Mouse (Mus musculus) left cerebral cortex, adult 8-10 months (tissue): ENCODE results near the gene Olfr307. TPM values are rescaled to one million over a fixed set of nuclear protein-coding genes. Genes with fewer than 3 reads are reported as not detected.
"Not testable (repeated sequence)": the region's sequence is repeated elsewhere in the genome, so short reads cannot be mapped to it uniquely, and the experiment has no call there.

Experiments used
- DNase-seq, 2 experiments: peaks; one replicate each; pipeline ENCODE4 v3.0.0; 2022; ENCODE audit warnings: low spot score in 2 of 2
- microRNA-seq, 2 experiments: library from miRNA; unstranded; fragments of <30 nt; microRNA quantifications; one replicate each; pipeline ENCODE4 v1.2.0; 2022
- total RNA-seq, 4 experiments: library from RNA; stranded (reverse); gene quantifications; 2 replicates each; pipeline ENCODE4 v1.2.4; 2022

The Olfr307 gene
- not detected for total RNA-seq

DNA sequence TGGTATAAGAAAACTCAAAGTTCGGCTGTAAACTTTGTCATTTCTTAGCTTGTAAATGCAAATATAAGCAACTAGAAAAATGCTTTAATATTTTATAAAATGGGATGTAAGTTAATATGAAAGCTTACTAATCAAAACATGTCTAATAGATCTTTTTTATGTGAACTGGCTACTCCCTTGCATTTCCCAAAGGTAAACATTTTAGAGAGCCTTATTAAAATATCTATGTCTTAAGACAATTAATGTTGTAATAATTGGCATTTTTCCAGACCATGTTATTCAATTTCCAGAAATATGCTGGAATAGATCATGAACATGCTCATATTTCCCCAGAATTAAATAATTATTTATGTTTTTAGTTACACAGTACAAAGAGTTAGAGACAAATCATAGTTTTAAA lies at the start of gene Olfr307:
TSS of gene Olfr307 (minus strand) at position 101 of the 400 bp plus-strand sequence.
- DNase-seq, result no peak

DNA sequence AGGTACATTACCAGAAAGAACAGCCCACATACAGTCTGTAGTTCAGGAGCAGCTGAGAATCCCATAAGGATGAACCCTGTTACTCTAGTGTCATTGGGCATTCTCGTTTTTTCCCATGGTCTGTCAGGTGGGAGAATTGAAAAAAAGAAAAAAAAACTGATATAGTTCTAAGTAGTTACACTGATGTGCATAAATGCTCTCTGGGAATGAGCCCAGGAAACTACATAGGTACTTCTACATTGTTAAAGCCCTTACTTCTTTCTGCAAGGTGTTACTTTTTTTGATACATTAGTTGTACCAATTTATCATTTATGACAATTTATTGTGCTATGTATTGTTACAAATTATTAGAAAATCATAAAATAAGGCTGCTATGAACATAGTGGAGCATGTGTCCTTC lies 49.2 kb upstream of the Olfr307 start, which contains the start of gene Olfr304:
TSS of gene Olfr304 (minus strand) at position 101 of the 400 bp plus-strand sequence.
- no peak for DNase-seq

DNA sequence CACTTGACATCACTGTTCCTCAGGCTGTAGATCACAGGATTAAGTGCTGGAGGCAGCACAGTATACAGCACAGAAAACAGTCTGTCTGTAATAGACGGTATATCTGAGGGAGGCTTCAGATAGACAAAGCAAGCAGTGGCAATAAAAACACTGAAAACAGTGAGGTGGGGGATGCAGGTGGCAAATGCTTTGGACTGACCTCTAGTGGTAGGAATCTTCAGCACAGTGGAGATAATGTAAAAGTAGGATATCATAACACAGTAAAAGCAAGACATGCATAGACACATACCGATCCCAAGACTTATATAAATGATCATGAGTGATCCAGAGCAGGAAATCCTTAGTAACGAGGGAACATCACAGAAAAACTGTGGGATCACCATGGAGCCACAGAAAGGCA lies 48.4 kb upstream of the Olfr307 start:
- DNase-seq, result no peak

DNA sequence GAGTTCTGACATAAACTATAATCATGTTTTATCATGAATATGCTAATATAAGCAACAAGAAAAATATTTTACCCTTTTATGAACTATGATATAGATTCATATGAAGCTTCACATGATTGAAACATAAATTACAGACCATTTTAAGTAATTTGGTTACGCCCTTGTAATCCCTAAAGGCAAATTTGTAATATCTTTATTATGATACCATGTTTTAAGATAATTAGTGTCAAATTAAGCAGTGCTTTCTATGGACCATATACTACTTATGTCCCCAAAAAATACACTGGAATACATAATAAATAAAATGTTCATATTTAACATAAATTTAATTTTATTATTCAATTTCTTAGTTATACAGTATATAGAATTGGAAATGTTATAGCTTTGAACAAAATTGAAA lies 29.4 kb upstream of the Olfr307 start, which contains the start of gene Olfr305:
TSS of gene Olfr305 (minus strand) at position 101 of the 400 bp plus-strand sequence.
- no peak for DNase-seq

DNA sequence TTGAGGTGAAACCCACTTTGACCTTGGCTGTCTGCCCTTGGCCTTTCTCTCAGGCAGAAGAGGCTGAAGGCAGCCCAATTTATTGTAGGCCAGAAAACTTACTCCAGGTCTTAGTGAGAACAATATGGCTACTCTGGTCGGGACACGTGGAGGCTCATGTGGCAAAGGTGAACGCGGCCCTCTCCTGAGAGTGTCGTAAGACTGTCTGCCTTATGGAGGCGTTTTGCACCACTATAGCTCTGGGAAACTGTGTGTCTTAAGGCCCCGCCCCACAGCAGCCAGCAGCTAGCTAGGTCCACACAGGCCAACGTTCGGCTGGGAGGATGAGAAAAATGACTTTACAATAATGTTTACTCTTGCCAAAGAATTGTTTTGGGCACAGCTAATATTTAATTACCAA lies 8.9 kb upstream of the Olfr307 start:
- DNase-seq, result not testable (repeated sequence)

DNA sequence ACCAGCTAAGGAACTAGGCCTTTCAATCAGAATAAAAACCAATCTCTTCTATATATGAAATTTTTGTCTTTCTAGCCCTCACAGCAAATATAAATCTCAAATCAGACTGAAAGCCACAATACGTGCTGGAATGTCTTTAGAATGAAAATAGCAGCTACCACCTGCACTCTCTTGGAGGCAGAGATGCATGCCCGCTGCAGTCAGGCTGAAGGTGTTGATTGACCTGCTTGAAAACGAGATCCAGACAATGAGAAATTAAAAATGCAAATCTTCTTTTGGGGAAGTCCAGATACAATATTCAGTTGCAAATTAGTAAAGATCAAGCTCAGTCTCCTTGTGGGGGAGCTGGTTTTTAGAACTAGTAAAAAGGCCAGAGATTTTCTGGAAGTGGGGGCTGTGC lies 6.9 kb upstream of the Olfr307 start:
- DNase-seq, result no peak

DNA sequence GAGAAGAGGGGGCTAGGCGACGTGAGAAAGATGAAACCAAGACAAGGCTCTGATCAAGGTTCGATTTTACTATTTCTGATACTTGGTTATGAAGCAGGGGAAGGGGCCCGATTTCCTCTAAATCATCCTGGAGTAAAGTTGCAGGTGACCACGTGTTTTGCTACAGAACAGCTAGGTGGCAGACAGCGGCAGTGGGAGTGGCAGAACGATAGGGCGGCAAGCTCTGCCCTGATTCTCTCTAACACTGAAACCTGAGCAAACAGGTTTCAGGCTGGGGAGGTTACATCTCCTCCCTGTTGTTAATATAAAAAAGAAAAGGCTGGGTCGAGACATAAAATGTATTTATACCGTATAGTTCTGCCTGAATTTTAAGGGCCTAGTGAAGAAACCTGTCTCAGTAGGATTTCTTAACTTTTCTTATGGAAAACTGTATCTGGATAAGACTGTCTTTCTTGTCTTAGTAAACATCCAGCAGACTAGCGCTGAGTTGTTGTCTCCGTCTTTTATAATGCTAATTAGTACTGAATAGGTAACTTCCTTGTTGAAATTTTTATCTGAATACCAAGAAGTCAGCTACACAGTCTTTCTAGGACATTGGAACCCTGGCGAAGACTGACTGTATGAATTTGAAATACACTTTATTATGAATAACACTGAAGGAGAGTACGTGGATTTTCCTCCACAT lies 5.6 kb upstream of the Olfr307 start:
- DNase-seq, result no peak

DNA sequence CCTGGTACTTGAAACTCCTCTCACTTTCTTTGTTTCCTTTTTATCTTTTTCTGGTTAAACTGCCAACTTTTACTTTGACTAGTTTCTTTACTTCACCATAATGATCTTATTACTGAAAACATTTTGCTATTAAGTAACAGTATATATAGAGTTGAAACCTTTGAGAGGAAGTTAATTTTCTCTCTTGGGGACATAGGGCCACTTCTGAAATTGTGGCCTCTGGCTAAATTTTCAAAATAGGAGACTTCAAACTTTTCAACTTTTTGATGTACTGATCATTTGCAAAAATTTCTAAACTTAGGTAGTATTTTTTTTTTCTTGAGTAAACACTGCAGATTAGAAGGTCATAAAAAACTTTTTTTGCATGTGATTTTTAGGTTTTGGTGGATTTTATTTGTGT lies 11.9 kb downstream of the Olfr307 start, which contains the start of gene Olfr308:
TSS of gene Olfr308 (minus strand) at position 101 of the 400 bp plus-strand sequence.
- DNase-seq, result no peak

DNA sequence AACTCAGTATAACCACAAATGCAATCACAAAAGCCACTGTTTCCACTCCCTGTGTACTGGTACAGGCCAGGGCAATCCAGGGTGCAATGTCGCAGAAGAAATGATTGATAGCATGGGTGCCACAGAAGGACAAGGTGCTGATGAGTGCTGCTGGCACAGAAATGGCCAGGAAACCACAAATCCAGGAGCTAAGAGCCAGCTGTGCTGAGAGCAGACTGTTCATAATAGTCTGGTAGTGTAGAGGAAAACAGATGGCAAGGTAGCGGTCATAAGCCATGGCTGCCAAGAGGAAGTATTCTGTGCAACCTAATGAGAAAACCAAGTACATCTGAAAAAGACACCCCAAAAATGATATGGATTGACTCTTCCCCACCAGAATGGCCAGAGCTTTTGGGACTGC lies 16.1 kb downstream of the Olfr307 start:
- DNase-seq, result no peak

DNA sequence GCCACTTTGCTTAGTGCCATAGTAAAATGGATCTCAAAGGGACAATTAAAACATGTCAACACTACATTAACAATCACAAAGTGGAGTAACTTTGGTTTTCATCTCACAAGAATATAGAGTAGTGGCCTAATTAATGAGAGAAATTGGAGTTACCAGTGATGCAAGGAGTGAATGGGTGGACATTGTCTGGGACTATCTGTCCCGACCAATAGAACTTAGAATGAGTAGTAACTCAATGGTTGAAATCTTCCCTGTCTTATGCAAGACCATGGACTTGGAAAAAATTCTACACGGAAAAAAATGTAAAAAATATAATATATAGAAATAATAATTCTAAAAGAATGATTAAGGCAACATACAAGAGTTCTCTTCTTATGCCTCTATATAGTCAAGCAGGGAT lies 23.8 kb downstream of the Olfr307 start, which contains the start of gene Olfr309:
TSS of gene Olfr309 (minus strand) at position 101 of the 400 bp plus-strand sequence.
- DNase-seq, result no peak

Small RNAs within 50 kb of the gene (microRNA-seq; reads per million reads assigned to microRNA genes)
- gene Gm23192, result 0 reads per million in 2 experiments

Other genes starting within 250 kb of the Olfr307 start
- not detected for gene Vmn2r75, start 165.8 kb downstream of the Olfr307 start, total RNA-seq
- not detected for gene Vmn2r76, start 91.3 kb downstream of the Olfr307 start, total RNA-seq
- not detected for gene Olfr310, start 60.4 kb downstream of the Olfr307 start, total RNA-seq
- not detected for gene Olfr309, start 23.9 kb downstream of the Olfr307 start, total RNA-seq
- gene Olfr308, start 12.0 kb downstream of the Olfr307 start, total RNA-seq, result not detected
- not detected for gene Olfr305, start 29.3 kb upstream of the Olfr307 start, total RNA-seq
- gene Olfr304, start 49.1 kb upstream of the Olfr307 start, total RNA-seq, result not detected
- not detected for gene Olfr303, start 60.2 kb upstream of the Olfr307 start, total RNA-seq
- not detected for gene Olfr301, start 66.3 kb upstream of the Olfr307 start, total RNA-seq
- not detected for gene Olfr299, start 122.3 kb upstream of the Olfr307 start, total RNA-seq
- not detected for gene Olfr298, start 154.9 kb upstream of the Olfr307 start, total RNA-seq
- not detected for gene Olfr297, start 182.4 kb upstream of the Olfr307 start, total RNA-seq
- not detected for gene Olfr295, start 246.3 kb upstream of the Olfr307 start, total RNA-seq